12 mouse cellular contexts compared by ENCODE assay signal in the genomic region with DNA sequence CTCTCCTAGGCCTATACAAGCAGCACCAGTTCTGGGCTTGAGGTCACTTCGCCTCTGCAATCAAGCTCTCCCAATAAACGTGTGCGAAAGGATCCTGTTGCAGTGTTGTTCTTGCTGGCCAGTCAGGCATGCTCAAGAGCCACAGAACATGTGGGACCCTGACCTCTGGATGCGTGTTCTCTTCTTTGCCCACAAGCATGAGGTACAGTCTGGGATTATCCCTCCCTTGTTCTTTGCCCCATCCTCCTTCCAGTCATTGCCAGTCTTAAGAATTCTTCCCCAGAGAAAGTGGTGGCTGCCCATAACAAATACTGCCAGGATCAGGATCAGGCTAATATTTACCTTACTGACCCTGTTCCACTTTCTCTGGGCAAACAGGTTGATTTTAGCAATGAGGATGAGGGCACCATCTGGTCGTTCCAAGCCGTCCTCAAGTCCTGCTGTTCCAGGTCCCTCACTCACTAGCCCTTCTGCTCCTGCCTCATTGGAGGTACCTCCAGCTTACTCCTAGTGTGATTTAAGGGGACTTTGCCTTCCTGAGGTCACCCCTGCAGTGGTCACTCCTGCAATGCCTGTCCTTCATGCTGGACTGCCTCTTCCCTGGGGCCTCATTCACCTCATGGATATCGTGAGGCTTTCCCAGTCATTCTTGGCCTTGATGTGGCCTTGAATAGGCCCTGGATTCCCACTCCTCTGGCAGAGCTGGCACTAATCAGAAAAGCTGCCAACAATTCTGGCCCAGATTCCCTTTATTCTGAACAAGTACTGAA. TPM values are rescaled to one million over a fixed set of nuclear protein-coding genes. Genes with fewer than 3 reads are reported as not detected.
DNase-seq lines count a peak whose midpoint lies in the region; ATAC-seq and TF ChIP-seq lines count a peak whose summit lies in the region.
"Had no signal": no experiment of that assay in that cellular context is flagged by ENCODE, and none has a peak within 500 bp of the region (broad histone marks: within the 10 kb centered on the region; RNA-seq: fewer than 3 reads in every experiment).

No protein-coding gene starts in this region.

- 84% methylated on average over 7 of the region's 7 CpGs for WGBS in liver, postnatal 0 days (ENCODE audit: insufficient replicate concordance)
- 80% methylated on average over 7 of the region's 7 CpGs for WGBS in liver, embryonic 12.5 days (ENCODE audit: insufficient replicate concordance)
- 70% methylated on average over 7 of the region's 7 CpGs for WGBS in kidney, postnatal 0 days
- WGBS in intestine, postnatal 0 days, result 87% methylated on average over 7 of the region's 7 CpGs

- DNase-seq in liver, postnatal 0 days, result no peak
- peak; percentile 20 for DNase-seq in adrenal gland, postnatal 25 days
- DNase-seq in cerebellum, adult 9-10 months, result peak; percentile 73
- no peak for DNase-seq in kidney, postnatal 0 days (ENCODE audit: low spot score)
- no peak for DNase-seq in spleen, postnatal 4 days (ENCODE audit: low spot score in 2 of 2)
- no peak for DNase-seq in layer of hippocampus, postnatal 25 days (ENCODE audit: extremely low spot score in 1 of 2, low spot score in 1 of 2)
- DNase-seq: lung, postnatal 14 days had no signal

- no peak for TF ChIP-seq CTCF in liver, postnatal 0 days (IDR thresholded peaks at IDR 0.05; ENCODE audit: low read depth)
- TF ChIP-seq CTCF in kidney, postnatal 0 days (IDR thresholded peaks at IDR 0.05; ENCODE audit: low read depth), result no peak
- TF ChIP-seq CTCF in intestine, postnatal 0 days (IDR thresholded peaks at IDR 0.05; ENCODE audit: low read depth), result no peak

- TF ChIP-seq EP300 in liver, postnatal 0 days (IDR thresholded peaks at IDR 0.05; ENCODE audit: low read depth), result no peak

- H3K4me1 ChIP-seq in liver, postnatal 0 days (ENCODE audit: insufficient read depth), result peaks cover 22% of the 10 kb centered on the region
- H3K4me1 ChIP-seq in liver, embryonic 12.5 days, result 0 out of 2 replicates have a peak, but pooled peaks cover 3% of the 10 kb centered on the region
- no peaks in the 10 kb centered on the region for H3K4me1 ChIP-seq in kidney, postnatal 0 days (replicated peaks; ENCODE audit: insufficient read depth, low read length)
- H3K4me1 ChIP-seq in intestine, postnatal 0 days (replicated peaks; ENCODE audit: control insufficient read depth, insufficient read depth, low read length), result no peaks in the 10 kb centered on the region
- H3K4me1 ChIP-seq: limb, embryonic 13.5 days had no signal

- H3K36me3 ChIP-seq in liver, postnatal 0 days (replicated peaks; ENCODE audit: insufficient read depth, low read length), result no peaks in the 10 kb centered on the region
- peaks cover 18% of the 10 kb centered on the region for H3K36me3 ChIP-seq in liver, embryonic 12.5 days
- no peaks in the 10 kb centered on the region for H3K36me3 ChIP-seq in kidney, postnatal 0 days (ENCODE audit: insufficient read depth, low read length)
- no peaks in the 10 kb centered on the region; the same call in 1 of the 2 replicates for H3K36me3 ChIP-seq in intestine, postnatal 0 days (ENCODE audit: control insufficient read depth, insufficient read depth)

- ATAC-seq in liver, postnatal 0 days, result peak; percentile 33; the same call in 1 of the 2 replicates
- ATAC-seq in liver, embryonic 12.5 days, result no peak
- peak; percentile 89 for ATAC-seq in kidney, postnatal 0 days (replicated peaks; ENCODE audit: low FRiP score, low read depth)
- no peak for ATAC-seq in intestine, postnatal 0 days
- ATAC-seq: midbrain, embryonic 16.5 days had no signal

- no peak overlapping the region for H3K4me3 ChIP-seq in liver, postnatal 0 days (ENCODE audit: low read depth, low read length)
- H3K4me3 ChIP-seq in liver, embryonic 12.5 days, result no peak overlapping the region
- H3K4me3 ChIP-seq in kidney, postnatal 0 days (replicated peaks; ENCODE audit: low read depth, low read length), result no peak overlapping the region
- no peak overlapping the region for H3K4me3 ChIP-seq in intestine, postnatal 0 days (ENCODE audit: low read depth, low read length)
- H3K4me3 ChIP-seq: limb, embryonic 13.5 days had no signal

- no peak overlapping the region for H3K4me2 ChIP-seq in liver, postnatal 0 days (ENCODE audit: low read depth, low read length)
- no peak overlapping the region for H3K4me2 ChIP-seq in liver, embryonic 12.5 days
- H3K4me2 ChIP-seq in kidney, postnatal 0 days (ENCODE audit: low read length), result no peak overlapping the region
- no peak overlapping the region for H3K4me2 ChIP-seq in intestine, postnatal 0 days (replicated peaks; ENCODE audit: low read depth)
- H3K4me2 ChIP-seq: limb, embryonic 13.5 days had no signal

- H3K9ac ChIP-seq in liver, postnatal 0 days (replicated peaks), result no peak overlapping the region
- no peak overlapping the region for H3K9ac ChIP-seq in liver, embryonic 12.5 days
- no peak overlapping the region for H3K9ac ChIP-seq in kidney, postnatal 0 days (ENCODE audit: low read depth, low read length)
- H3K9ac ChIP-seq in intestine, postnatal 0 days (ENCODE audit: low read depth, low read length), result no peak overlapping the region
- H3K9ac ChIP-seq: limb, embryonic 13.5 days had no signal

- no peaks in the 10 kb centered on the region for H3K27me3 ChIP-seq in liver, postnatal 0 days (ENCODE audit: insufficient read depth, low read length)
- no peaks in the 10 kb centered on the region for H3K27me3 ChIP-seq in liver, embryonic 12.5 days (replicated peaks)
- no peaks in the 10 kb centered on the region for H3K27me3 ChIP-seq in kidney, postnatal 0 days (ENCODE audit: insufficient read depth, low read length)
- H3K27me3 ChIP-seq in intestine, postnatal 0 days (replicated peaks; ENCODE audit: control insufficient read depth, insufficient read depth, low read length), result no peaks in the 10 kb centered on the region
- H3K27me3 ChIP-seq: CH12.LX; limb, embryonic 13.5 days had no signal

- H3K27ac ChIP-seq in liver, postnatal 0 days (ENCODE audit: low read depth), result peak overlapping the region; percentile 31; the same call in 1 of the 2 replicates
- H3K27ac ChIP-seq in liver, embryonic 12.5 days, result no peak overlapping the region
- peak overlapping the region; percentile 73 for H3K27ac ChIP-seq in kidney, postnatal 0 days
- H3K27ac ChIP-seq in intestine, postnatal 0 days (ENCODE audit: low read depth, low read length), result no peak overlapping the region
- H3K27ac ChIP-seq: limb, embryonic 13.5 days had no signal

- H3K9me3 ChIP-seq in liver, postnatal 0 days (ENCODE audit: low read length), result no peaks in the 10 kb centered on the region
- H3K9me3 ChIP-seq in liver, embryonic 12.5 days (replicated peaks), result no peaks in the 10 kb centered on the region
- no peaks in the 10 kb centered on the region for H3K9me3 ChIP-seq in kidney, postnatal 0 days (replicated peaks; ENCODE audit: low read length)
- no peaks in the 10 kb centered on the region for H3K9me3 ChIP-seq in intestine, postnatal 0 days (ENCODE audit: control insufficient read depth)
- H3K9me3 ChIP-seq: limb, embryonic 13.5 days had no signal

RNA-seq across cellular contexts. Expression of gene Numb, which starts 36.0 kb away (rescaled TPM):
- 13.0 and 14.5 TPM in 2 replicates for polyA plus RNA-seq in liver, postnatal 0 days (2015; fragmentation: Nextera tagmentation; extraction: Ambion mirVana)
- polyA plus RNA-seq in liver, embryonic 12.5 days (2016; fragmentation: Nextera tagmentation; extraction: Ambion mirVana), result 17.7 and 18.4 TPM in 2 replicates
- 47.5 and 52.1 TPM in 2 replicates for total RNA-seq in adrenal gland, postnatal 25 days (2021)
- polyA plus RNA-seq in kidney, postnatal 0 days (2015; fragmentation: Nextera tagmentation; extraction: Ambion mirVana), result 28.7 and 31.5 TPM in 2 replicates
- total RNA-seq in layer of hippocampus, postnatal 25 days (2021), result 10 to 100 TPM; 29.7 to 36.8 TPM
- polyA plus RNA-seq in intestine, postnatal 0 days (2015; fragmentation: Nextera tagmentation; extraction: Ambion mirVana), result 28.9 and 34.4 TPM in 2 replicates

Comparison
In these comparisons a context has a peak if more than half of its experiments do, and no peak if none do; other contexts are left out.
1. ATAC-seq: peak in liver, postnatal 0 days (single experiment) and kidney, postnatal 0 days (single experiment); none in liver, embryonic 12.5 days (single experiment) and intestine, postnatal 0 days (single experiment).
2. H3K27ac ChIP-seq: peak in liver, postnatal 0 days (single experiment) and kidney, postnatal 0 days (single experiment); none in liver, embryonic 12.5 days (single experiment) and intestine, postnatal 0 days (single experiment).
3. DNase-seq: peak in adrenal gland, postnatal 25 days (single experiment) and cerebellum, adult 9-10 months (single experiment); none in liver, postnatal 0 days (single experiment), kidney, postnatal 0 days (single experiment), spleen, postnatal 4 days (0 of 2) and layer of hippocampus, postnatal 25 days (0 of 2).